Mouse (Mus musculus) splenic B cell, adult 2 months (primary cell): Measurements from ENCODE around the gene Crygc.

ENCODE experiments used
- DNase-seq: peaks from one replicate; pipeline ENCODE4 v3.0.0-alpha.2; 2011; ENCODE audit warnings: low read depth, low spot score
- H3K27me3 ChIP-seq: 2 replicates; pipeline ENCODE4 v1.6.1; 2012; ENCODE audit warnings: mild to moderate bottlenecking, low read length, moderate library complexity, mixed read lengths; ENCODE audit not compliant: control insufficient read depth, poor library complexity, insufficient read depth, severe bottlenecking
- H3K36me3 ChIP-seq: 2 replicates; pipeline ENCODE4 v1.6.1; 2012; ENCODE audit warnings: mild to moderate bottlenecking, low read length, moderate library complexity, mixed read lengths; ENCODE audit not compliant: control insufficient read depth, poor library complexity, insufficient read depth, severe bottlenecking

The Crygc gene

DNA sequence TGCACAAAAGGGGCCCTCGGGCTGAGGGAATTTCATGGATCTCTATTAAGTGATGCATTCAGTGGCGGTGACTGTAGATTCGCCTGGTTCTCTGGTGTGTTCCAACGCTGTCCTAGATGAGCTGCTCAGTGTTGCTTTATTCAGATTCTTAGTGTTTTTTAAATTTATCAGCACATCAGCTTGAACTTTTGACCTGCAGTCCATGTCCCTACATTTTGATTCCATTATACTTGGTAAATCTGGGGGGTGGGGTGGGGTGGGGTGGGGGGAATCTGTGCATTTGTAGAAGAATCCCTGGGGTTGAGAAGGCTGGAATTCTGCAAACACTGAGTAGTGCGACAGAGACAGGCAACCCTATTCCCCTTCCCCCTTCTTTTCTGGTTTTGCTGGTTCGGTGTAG lies at the start of gene Crygc:
Crygc (minus strand) TSS at position 101 of the 400 bp plus-strand sequence.
- DNase-seq: no peak
- Histone ChIP-seq H3K27me3 (no peaks in the 10 kb centered on the region), H3K36me3 (no peaks in the 10 kb centered on the region)

DNA sequence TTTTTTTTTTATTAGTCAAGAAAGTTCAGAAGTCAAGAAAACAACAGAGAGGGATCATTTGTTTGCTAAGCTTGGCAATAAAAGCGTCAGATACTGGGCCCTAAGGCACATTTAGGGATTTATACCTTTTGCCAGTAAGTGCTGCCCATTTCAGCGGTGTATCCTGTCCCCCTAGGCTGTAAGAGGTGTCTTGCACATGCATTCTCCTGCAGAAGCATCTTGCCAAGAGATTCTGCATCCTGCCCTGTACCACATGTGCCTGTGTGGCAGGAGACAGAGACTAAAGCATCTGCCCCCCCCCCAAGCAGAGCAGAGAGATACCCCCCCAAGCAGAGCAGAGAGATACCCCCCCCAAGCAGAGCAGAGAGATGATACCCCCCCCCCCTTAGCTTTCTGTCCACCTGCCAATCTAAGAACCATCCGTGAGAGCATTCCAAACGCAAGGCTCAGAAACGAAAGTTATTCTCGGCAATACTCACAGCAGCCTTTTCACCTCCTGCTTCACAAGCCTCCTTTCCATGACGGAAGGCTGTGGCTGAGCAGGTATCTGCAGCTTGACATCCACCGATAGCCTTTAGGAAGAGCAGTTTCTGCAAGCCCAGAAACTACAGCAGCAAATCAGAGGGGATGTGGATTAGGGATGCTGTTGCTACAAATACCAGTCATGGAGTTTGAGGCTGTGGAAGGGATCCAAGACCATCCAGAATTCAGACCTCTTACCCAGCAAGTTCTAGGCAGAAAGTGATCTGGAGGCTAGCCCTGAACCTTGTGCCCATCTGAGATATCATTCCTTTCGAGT lies 49.3 kb upstream of the Crygc start, which contains the start of gene D630023F18Rik:
D630023F18Rik (minus strand) TSS at position 641 of the 799 bp plus-strand sequence.
- no peaks in the 10 kb centered on the region for H3K36me3 ChIP-seq
- DNase-seq: no peak
- H3K27me3 ChIP-seq: no peaks in the 10 kb centered on the region; the same call in 1 of the 2 replicates

DNA sequence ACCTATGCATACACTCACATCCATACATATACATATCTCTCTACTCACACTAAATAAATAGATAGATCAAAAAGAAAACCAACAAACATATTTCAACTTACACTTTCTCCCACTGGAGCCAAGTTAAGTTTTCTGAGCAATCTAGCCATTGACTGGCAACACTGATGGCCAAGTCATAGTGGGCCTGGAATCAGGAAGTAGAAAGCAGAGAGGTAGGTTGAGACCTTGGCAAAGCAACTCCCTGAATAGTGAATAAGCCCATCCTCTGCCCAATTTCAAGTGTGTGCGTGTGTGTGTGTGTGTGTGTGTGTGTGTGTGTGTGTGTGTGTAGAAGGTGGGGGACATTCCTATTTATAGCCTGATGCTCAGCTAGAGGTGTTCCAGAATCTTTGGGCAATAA lies 45.9 kb upstream of the Crygc start, which contains the start of gene Gm28845:
Gm28845 (minus strand) TSS at position 121 of the 400 bp plus-strand sequence.
- H3K27me3 ChIP-seq: no peaks in the 10 kb centered on the region; the same call in 1 of the 2 replicates
- H3K36me3 ChIP-seq: no peaks in the 10 kb centered on the region
- DNase-seq: no peak

DNA sequence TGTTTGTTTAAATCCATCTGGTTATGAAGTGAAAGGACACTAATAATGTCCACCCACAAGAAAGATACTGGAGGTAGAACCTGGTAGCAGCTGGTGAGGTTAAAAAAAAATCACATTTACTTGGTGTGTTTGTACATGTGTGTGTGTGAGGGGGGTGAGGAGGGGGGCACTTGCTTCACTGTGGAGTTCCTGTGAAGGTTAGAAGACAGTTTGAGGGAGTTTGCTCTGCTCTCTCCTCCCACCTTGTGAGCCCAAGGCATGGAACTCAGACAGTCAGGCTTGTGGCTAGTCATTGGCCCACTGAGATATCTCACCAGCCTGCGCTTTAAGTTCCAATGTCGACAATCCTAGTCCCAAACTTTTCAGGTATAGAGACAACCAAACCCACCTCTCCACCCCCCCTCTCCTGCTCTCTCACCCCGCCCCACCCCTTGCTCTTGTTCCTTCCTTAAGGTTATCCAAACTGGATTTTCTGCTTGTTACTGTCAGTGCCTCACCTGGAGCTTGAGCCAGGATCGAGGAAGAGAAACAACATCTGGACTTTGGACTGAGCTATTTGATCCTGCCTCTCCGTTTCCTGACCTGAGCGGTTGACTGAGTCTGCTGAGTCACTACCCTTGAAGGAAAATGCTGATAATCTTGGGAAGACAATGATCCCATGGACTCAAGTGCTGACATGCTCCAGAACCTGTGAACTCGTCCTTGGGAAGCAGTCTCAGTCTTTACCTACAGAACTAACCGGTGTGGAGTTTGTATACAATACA lies 44.8 kb upstream of the Crygc start:
- H3K36me3 ChIP-seq: no peaks in the 10 kb centered on the region
- no peaks in the 10 kb centered on the region; the same call in 1 of the 2 replicates for H3K27me3 ChIP-seq
- DNase-seq: no peak

DNA sequence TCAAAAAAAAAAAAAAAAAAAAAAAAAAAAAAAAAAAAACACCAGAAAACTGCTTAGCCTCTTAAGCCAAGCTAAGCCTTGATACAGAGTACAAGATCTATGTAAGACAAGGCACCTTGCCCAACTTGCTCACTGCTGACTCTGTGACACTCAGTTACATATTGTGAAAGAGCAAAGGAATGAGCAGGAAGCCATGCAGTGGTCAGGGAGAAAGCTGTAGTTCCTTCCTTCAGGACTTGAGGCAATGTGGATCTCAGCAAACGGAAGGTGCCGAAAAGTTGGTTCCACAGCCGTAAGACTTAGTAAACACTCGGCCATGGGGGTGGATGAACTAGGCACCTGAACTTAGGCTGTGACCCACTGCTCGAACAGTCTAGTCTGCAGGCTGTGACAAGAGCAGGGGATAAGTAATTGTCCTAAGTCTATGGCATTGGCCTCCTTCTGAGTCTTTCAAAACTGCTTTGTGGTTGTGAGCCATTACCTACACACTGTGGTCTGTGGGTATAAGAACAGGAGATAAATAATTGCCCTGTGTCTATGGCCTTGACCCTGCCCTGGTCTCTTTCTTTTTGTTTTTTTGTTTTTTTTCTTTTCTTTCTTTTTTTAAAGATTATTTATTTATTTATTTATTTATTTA lies 40.2 kb upstream of the Crygc start:
- Histone ChIP-seq H3K27me3 (no peaks in the 10 kb centered on the region), H3K36me3 (no peaks in the 10 kb centered on the region)
- no peak for DNase-seq

DNA sequence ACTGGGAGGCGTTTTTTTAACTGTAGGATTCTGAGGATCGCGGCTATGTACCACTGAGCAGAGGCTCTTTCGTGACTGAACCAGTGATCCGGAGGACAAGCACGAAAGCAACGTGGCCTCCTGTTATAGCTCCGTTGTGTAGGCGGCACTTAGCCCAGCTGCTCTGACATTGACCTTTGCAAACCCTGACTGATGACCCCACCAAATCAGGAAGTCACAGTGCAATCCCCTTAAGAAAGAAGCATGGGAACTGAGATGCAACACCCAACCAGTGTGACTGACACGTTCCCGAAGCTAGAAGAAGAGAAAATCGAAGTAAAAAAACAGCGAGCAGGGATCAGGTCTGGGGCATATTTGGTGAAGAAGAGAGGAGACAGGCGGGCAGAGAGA lies 39.3 kb upstream of the Crygc start:
- no peak for DNase-seq
- Histone ChIP-seq H3K36me3 (no peaks in the 10 kb centered on the region), H3K27me3 (no peaks in the 10 kb centered on the region)

DNA sequence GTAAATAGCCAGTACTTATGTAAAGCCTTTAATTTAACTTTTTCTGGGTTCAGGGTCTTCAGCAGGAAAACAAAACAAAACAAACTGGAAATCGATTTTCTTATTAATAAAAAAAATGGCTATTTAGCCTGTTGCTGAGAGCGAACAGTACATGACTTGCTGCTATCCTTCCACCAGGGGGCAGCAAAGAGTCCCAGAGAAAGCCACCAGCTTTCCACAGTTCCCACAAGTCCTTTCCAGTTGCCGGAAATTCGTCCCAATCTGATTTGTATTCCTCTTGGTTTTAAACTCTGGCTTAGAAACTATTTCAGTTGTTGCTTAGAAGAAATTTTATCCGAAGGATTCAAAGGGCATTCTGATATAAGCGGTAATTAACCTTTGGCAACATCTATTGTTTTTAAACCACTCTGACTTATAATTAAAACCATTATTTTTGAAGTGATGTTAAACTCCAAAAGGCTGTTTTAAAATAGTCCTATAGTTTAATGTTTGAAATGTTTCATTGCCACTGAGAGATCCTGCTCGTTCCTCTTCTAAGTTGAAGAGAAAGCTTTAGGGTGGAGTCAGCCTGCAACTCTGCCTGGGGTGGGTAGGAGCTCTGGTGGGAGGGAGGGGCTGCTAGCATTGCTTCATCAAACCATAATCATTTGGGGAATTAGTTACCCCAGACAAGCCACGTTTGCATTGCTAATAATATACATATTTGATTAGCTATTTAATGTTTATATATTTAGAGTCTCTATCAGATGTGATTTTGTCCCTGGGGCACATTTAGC lies 38.7 kb upstream of the Crygc start:
- H3K36me3 ChIP-seq: no peaks in the 10 kb centered on the region
- DNase-seq: peak; percentile 69
- H3K27me3 ChIP-seq: no peaks in the 10 kb centered on the region

DNA sequence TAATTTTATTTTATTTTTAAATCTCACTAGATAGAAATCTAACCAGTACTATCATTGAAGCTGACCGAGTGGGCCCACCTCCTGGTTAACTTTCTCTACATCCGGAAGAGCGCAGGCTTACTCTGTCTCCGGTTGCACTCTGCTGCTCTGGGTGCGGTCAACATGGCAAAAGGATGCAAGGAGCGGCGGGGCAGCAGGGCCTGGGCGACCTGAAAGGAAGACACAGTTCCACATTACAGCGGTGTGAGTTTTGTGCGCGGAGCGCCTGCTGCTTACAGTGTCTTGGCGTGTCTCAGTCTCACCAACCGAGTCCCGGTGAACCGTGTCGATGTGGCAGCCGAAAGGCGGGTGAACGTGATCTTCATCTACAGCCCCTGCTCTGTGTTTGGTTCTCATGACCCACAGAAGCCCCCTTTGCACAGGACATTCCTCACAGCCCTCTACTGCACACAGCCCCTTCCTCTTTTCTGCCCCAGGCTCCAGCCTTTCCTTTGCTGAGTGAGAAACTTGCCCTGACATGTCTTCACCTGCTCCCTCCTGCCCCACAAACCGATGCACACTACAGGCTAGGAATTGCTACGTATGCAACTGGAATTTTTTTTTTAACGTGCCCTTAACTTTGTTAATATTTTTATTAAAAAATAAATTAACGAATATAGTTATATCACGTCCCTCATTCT lies 36.4 kb upstream of the Crygc start:
- Histone ChIP-seq H3K27me3 (no peaks in the 10 kb centered on the region), H3K36me3 (no peaks in the 10 kb centered on the region)
- DNase-seq: no peak

DNA sequence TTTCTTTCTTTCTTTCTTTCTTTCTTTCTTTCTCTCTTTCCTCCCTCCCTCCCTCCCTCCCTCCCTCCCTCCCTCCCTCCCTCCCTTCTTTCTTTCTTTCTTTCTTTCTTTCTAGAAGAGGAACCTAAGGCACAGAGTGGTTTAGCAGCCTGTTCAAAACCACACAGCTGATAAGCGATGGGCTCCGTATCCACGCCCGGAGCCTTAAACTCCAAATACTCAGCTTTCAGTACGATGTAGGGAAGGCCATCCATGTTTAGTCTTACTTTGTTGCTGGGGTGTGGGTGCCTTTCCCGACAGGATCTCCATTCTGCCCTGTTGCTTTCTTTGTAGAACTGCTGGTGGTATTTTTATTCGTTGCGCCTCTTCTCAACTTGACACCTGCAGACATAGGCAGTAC lies 35.7 kb upstream of the Crygc start:
- Histone ChIP-seq H3K36me3 (no peaks in the 10 kb centered on the region), H3K27me3 (no peaks in the 10 kb centered on the region)
- DNase-seq: no peak

DNA sequence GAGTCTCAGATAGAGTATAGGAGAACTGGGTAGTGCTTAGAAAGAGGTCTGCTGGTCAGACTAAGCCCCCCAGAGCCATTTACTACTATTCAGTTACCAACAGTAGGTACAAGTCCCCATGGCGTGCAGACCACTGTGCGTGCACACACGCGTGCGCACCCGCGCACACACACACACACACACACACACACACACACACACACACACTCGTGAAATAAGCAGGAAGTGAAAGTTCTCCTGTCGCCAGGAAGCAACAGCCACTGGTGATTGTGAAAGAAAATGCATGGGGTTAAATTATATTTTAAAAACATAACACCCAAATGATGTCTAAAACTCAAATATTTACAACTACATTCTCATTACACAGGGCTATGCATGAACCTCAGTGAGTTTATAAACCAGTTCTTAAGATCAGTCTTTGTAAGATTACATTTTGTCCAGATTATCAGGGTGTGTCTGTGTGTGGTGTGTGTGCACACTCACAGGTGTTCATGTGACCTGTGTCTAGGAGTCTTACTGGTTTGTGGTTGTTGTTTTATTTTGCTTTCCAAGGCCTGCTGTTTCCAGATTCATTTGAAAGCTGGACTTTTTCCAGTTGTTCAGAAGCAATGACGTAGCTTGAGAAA lies 34.3 kb upstream of the Crygc start:
- no peak for DNase-seq
- H3K27me3 ChIP-seq: no peaks in the 10 kb centered on the region
- H3K36me3 ChIP-seq: no peaks in the 10 kb centered on the region

DNA sequence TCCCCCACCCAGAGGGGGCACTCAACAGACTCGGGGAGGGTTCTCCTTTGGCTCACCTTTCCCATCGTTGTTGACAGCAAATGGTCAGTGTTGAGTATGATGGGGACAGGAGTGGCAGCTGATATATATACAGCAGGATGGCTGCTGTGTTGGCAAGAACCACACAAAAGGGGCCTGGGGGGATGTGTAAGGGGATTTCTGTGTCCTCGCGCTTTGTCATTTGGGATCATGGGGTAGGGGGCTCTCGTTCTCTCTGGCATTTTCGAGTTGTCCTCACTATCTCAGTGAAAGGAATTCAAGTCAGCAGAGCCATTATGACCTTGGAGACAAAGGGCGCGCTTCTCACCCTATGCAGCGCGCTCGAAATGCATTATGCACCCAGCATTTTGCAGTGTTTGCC lies 29.8 kb upstream of the Crygc start, which contains the start of gene Cryga:
Cryga (minus strand) TSS at position 101 of the 400 bp plus-strand sequence.
- DNase-seq: no peak
- H3K36me3 ChIP-seq: no peaks in the 10 kb centered on the region

DNA sequence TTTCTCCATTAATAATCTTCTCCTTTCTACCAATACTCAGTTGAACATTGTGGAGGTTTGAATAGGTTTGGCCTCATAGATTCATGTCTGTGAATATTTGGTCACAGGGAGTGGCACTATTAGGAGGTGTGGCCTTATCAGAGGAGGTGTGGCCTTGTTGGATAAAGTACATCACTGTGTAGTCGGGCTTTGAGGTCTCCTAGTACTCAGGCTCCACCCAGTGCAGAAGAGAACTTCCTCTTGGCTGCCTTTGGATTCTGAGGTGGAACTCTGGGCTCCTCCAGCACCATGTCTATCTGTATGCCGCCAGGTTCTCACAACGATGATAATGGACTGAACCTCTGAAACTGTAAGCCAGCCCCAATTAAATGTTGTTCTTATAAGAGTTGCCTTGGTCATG lies 23.5 kb upstream of the Crygc start:
- Histone ChIP-seq H3K27me3 (no peaks in the 10 kb centered on the region), H3K36me3 (no peaks in the 10 kb centered on the region)
- no peak for DNase-seq

More for the DNA sequence above, 29.8 kb upstream of the Crygc start, which contains the start of gene Cryga:
- H3K27me3 ChIP-seq: no peaks in the 10 kb centered on the region

DNA sequence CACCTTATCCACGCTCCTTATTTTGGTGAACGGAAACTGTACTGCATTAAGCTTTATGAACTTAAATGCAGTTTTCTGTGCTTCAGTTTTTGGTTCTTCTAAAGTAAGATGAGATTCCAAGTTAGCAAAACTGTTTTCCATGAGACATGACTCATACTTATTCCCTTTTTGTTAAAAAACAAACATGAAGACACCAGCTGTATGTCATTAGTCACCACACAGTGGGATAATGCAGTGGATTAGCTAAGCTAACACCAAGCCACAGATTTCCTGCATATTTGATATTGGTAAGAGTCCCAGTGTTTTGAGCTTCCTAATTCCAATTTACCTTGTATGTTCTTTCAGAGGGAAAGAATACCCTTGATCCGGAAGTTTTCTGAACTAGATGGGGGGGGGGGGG lies 18.1 kb upstream of the Crygc start:
- Histone ChIP-seq H3K36me3 (no peaks in the 10 kb centered on the region), H3K27me3 (no peaks in the 10 kb centered on the region)
- no peak for DNase-seq
